Mouse (Mus musculus) adrenal gland, postnatal 0 days (tissue): ENCODE measurements around the gene Myo1a. TPM values are rescaled to one million over a fixed set of nuclear protein-coding genes. Genes with fewer than 3 reads are reported as not detected.

Experiments
- polyA plus RNA-seq: library from polyadenylated mRNA; unstranded; fragments of >200 nt; fragmentation: Nextera tagmentation; extraction: Ambion mirVana; gene quantifications from 2 replicates; pipeline ENCODE4 v1.2.1, GENCODE M21; 2015

Gene Myo1a
- polyA plus RNA-seq: 0.35 and 2.0 TPM in 2 replicates

GRCm38 (mm10) chr10:127704766-127705220 lies at the start of gene Myo1a:
Gene Myo1a (plus strand): TSS chr10:127705170.

GRCm38 (mm10) chr10:127666501-127667268 lies 38.3 kb upstream of the Myo1a start, which contains the start of gene Nemp1:
Gene Nemp1 (plus strand): TSS chr10:127666901.

GRCm38 (mm10) chr10:127668093-127669050 lies 36.6 kb upstream of the Myo1a start, which contains the start of gene Nab2:
Gene Nab2 (minus strand): TSS chr10:127668568.

GRCm38 (mm10) chr10:127724178-127724577 lies 19.2 kb downstream of the Myo1a start, which contains the start of gene Tac2:
Gene Tac2 (plus strand): TSS chr10:127724478.

GRCm38 (mm10) chr10:127739083-127739660 lies 34.2 kb downstream of the Myo1a start, which contains the start of gene Zbtb39:
Gene Zbtb39 (plus strand): TSS chr10:127739538.

GRCm38 (mm10) chr10:127751548-127751947 lies 46.6 kb downstream of the Myo1a start, which contains the start of gene Gpr182:
Gene Gpr182 (minus strand): TSS chr10:127751732.

GRCm38 (mm10) chr10:127759181-127760110 lies 54.5 kb downstream of the Myo1a start, which contains the start of the genes Rdh1 and Rdh16f1:
Gene Rdh1 (plus strand): TSS chr10:127759721.
Gene Rdh16f1 (plus strand): TSS chr10:127759787.

Other genes starting within 250 kb of the Myo1a start
- 0.98 and 2.2 TPM in 2 replicates for gene Stac3, start 203.5 kb upstream of the Myo1a start, polyA plus RNA-seq
- 69.0 and 99.4 TPM in 2 replicates for gene Ndufa4l2, start 190.2 kb upstream of the Myo1a start, polyA plus RNA-seq
- gene Shmt2, start 182.7 kb upstream of the Myo1a start, polyA plus RNA-seq: 42.0 and 63.0 TPM in 2 replicates
- gene Nxph4, start 170.6 kb upstream of the Myo1a start, polyA plus RNA-seq: 20.2 and 25.1 TPM in 2 replicates
- 68.4 and 73.1 TPM in 2 replicates for gene Lrp1, start 84.0 kb upstream of the Myo1a start, polyA plus RNA-seq
- gene Stat6, start 62.2 kb upstream of the Myo1a start, polyA plus RNA-seq: 26.3 and 39.0 TPM in 2 replicates
- gene Nemp1, start 38.3 kb upstream of the Myo1a start, polyA plus RNA-seq: 9.6 and 12.5 TPM in 2 replicates
- 14.2 and 23.9 TPM in 2 replicates for gene Nab2, start 36.6 kb upstream of the Myo1a start, polyA plus RNA-seq
- 1.0 TPM in 1 of 2 replicates, not detected in the other for gene Tac2, start 19.3 kb downstream of the Myo1a start, polyA plus RNA-seq
- gene Zbtb39, start 34.4 kb downstream of the Myo1a start, polyA plus RNA-seq: 1.3 and 2.3 TPM in 2 replicates
- 4.9 and 10.0 TPM in 2 replicates for gene Gpr182, start 46.6 kb downstream of the Myo1a start, polyA plus RNA-seq
- 0.38 and 1.0 TPM in 2 replicates for gene Rdh1, start 54.6 kb downstream of the Myo1a start, polyA plus RNA-seq
- gene Rdh16f1, start 54.6 kb downstream of the Myo1a start, polyA plus RNA-seq: 1.1 and 3.6 TPM in 2 replicates
- gene Rdh9, start 71.2 kb downstream of the Myo1a start, polyA plus RNA-seq: 0.17 and 0.30 TPM in 2 replicates
- 0.08 TPM in 1 of 2 replicates, not detected in the other for gene Rdh16, start 96.0 kb downstream of the Myo1a start, polyA plus RNA-seq
- not detected in 2 replicates for gene Rdh19, start 144.8 kb downstream of the Myo1a start, polyA plus RNA-seq
- gene Rdh16f2, start 161.3 kb downstream of the Myo1a start, polyA plus RNA-seq: 0.09 and 0.11 TPM in 2 replicates
- gene Rdh7, start 183.6 kb downstream of the Myo1a start, polyA plus RNA-seq: 6.3 and 7.9 TPM in 2 replicates
- 0.06 and 0.44 TPM in 2 replicates for gene Sdr9c7, start 193.3 kb downstream of the Myo1a start, polyA plus RNA-seq